Mouse (Mus musculus) left cerebral cortex, adult 2 months (tissue): Measurements from ENCODE around the gene Xcr1. TPM values are rescaled to one million over a fixed set of nuclear protein-coding genes. Genes with fewer than 3 reads are reported as not detected.

Experiments used
- DNase-seq, 2 experiments: peaks; one replicate each; pipeline ENCODE4 v3.0.0; 2021 to 2022; ENCODE audit warnings: low spot score in 2 of 2, mixed read lengths in 1 of 2; ENCODE audit errors: extremely low spot score in 1 of 2
- H3K27ac ChIP-seq: fragments of 200-600 bp; 2 replicates; pipeline ENCODE4 v1.8.1; 2022
- H3K4me3 ChIP-seq: fragments of 200-600 bp; 2 replicates; pipeline ENCODE4 v1.8.1; 2022
- CTCF ChIP-seq: fragments of 200-600 bp; IDR thresholded peaks from 2 replicates; pipeline ENCODE4 v1.8.1; 2022; ENCODE audit warnings: antibody characterized with exemption, mild to moderate bottlenecking, moderate library complexity
- intact Hi-C: fragments of 180-260 bp; cut with DNase I; formaldehyde crosslinking; loops from one replicate; pipeline ENCODE4 v1.15.1; 2025
- total RNA-seq, 2 experiments: library from RNA; stranded (reverse); gene quantifications; 2 replicates each; pipeline ENCODE4 v1.2.3; 2021

Gene Xcr1
- total RNA-seq, 2 experiments from 2014 or later, result not detected

GRCm38 (mm10) chr9:123849976-123850695 is 11.7 kb downstream of the Xcr1 start:
- Histone ChIP-seq H3K27ac (peak overlapping the region; percentile 34; the same call in 1 of the 2 replicates), H3K4me3 (peak overlapping the region; percentile 81)
- intact Hi-C loops, result loop anchor here (5.0 kb wide), 1 partner anchor 577 kb away; no protein-coding TSS in a partner anchor
- no peak for DNase-seq
- no peak for TF ChIP-seq CTCF

GRCm38 (mm10) chr9:123846490-123846889 is 15.3 kb downstream of the Xcr1 start:
- intact Hi-C loops, result loop anchor here (5.0 kb wide), 1 partner anchor 581 kb away; no protein-coding TSS in a partner anchor
- TF ChIP-seq CTCF, result no peak
- H3K27ac ChIP-seq, result no peak overlapping the region
- H3K4me3 ChIP-seq, result no peak overlapping the region
- DNase-seq, result no peak

GRCm38 (mm10) chr9:123845120-123845519 is 16.7 kb downstream of the Xcr1 start:
- Histone ChIP-seq H3K27ac (no peak overlapping the region; the same call in 1 of the 2 replicates), H3K4me3 (no peak overlapping the region)
- no peak for DNase-seq
- intact Hi-C loops, result loop anchor here (5.0 kb wide), 1 partner anchor 582 kb away; no protein-coding TSS in a partner anchor
- peak; percentile 14 for TF ChIP-seq CTCF

- H3K27ac ChIP-seq, result no peak overlapping the region
- H3K4me3 ChIP-seq, result no peak overlapping the region
- no peak for TF ChIP-seq CTCF
- intact Hi-C loops, result no loop called here
- no peak for DNase-seq
These were observed 17.4 kb downstream of the Xcr1 start for GRCm38 (mm10) chr9:123844468-123844867.

- Histone ChIP-seq H3K4me3 (no peak overlapping the region), H3K27ac (no peak overlapping the region)
- no peak for TF ChIP-seq CTCF
- intact Hi-C loops, result no loop called here
- DNase-seq, result no peak
These were observed 21.6 kb downstream of the Xcr1 start for GRCm38 (mm10) chr9:123840243-123840642.

GRCm38 (mm10) chr9:123835851-123836250 is 26.0 kb downstream of the Xcr1 start:
- TF ChIP-seq CTCF, result no peak
- Histone ChIP-seq H3K4me3 (no peak overlapping the region), H3K27ac (no peak overlapping the region)
- no peak for DNase-seq
- intact Hi-C loops, result loop anchor here (5.0 kb wide), 1 partner anchor 129 kb away; no protein-coding TSS in a partner anchor

- intact Hi-C loops, result no loop called here
- TF ChIP-seq CTCF, result no peak
- peak in 1 of 2 experiments; percentile 10 for DNase-seq
- Histone ChIP-seq H3K27ac (no peak overlapping the region), H3K4me3 (no peak overlapping the region)
These were observed 32.9 kb downstream of the Xcr1 start for GRCm38 (mm10) chr9:123828916-123829315.

GRCm38 (mm10) chr9:123826631-123827030 is 35.2 kb downstream of the Xcr1 start:
- Histone ChIP-seq H3K4me3 (no peak overlapping the region), H3K27ac (no peak overlapping the region)
- no peak for TF ChIP-seq CTCF
- intact Hi-C loops, result no loop called here
- DNase-seq, result no peak

- H3K4me3 ChIP-seq, result no peak overlapping the region
- no peak for DNase-seq
- TF ChIP-seq CTCF, result no peak
- no peak overlapping the region for H3K27ac ChIP-seq
- intact Hi-C loops, result no loop called here
These were observed 43.2 kb downstream of the Xcr1 start for GRCm38 (mm10) chr9:123818601-123819000.

- no peak for TF ChIP-seq CTCF
- no peak for DNase-seq
- intact Hi-C loops, result no loop called here
- Histone ChIP-seq H3K27ac (no peak overlapping the region), H3K4me3 (no peak overlapping the region)
These were observed 45.8 kb downstream of the Xcr1 start for GRCm38 (mm10) chr9:123815996-123816395.

GRCm38 (mm10) chr9:123815444-123815843 is 46.4 kb downstream of the Xcr1 start:
- no peak for DNase-seq
- Histone ChIP-seq H3K4me3 (no peak overlapping the region), H3K27ac (no peak overlapping the region)
- TF ChIP-seq CTCF, result no peak
- intact Hi-C loops, result no loop called here

GRCm38 (mm10) chr9:123814821-123815220 is 47.0 kb downstream of the Xcr1 start:
- Histone ChIP-seq H3K27ac (no peak overlapping the region), H3K4me3 (no peak overlapping the region)
- TF ChIP-seq CTCF, result no peak
- intact Hi-C loops, result no loop called here
- no peak for DNase-seq

- no peak for TF ChIP-seq CTCF
- DNase-seq, result no peak
- H3K27ac ChIP-seq, result no peak overlapping the region
- intact Hi-C loops, result no loop called here
- H3K4me3 ChIP-seq, result no peak overlapping the region
These were observed 47.5 kb downstream of the Xcr1 start for GRCm38 (mm10) chr9:123814326-123814725.
